Mouse (Mus musculus): ENCODE results near the gene Abracl. TPM values are rescaled to one million over a fixed set of nuclear protein-coding genes. Genes with fewer than 3 reads are reported as not detected.

The Abracl gene
- polyA plus RNA-seq, 1 experiment from 2014 or later, result 62.4 TPM

GRCm38 (mm10) chr10:17966090-17966489 lies 57.0 kb downstream of the Abracl start:
- no peak overlapping the region for H3K27ac ChIP-seq (ENCODE audit: low read depth, low read length)
- no peak overlapping the region for H3K4me3 ChIP-seq (ENCODE audit: low read depth, low read length)
- 88% methylated on average over 4 of the region's 4 CpGs for WGBS
- H3K4me2 ChIP-seq (ENCODE audit: low read depth, low read length), result no peak overlapping the region
- H3K9ac ChIP-seq (replicated peaks; ENCODE audit: low read depth, low read length), result no peak overlapping the region
- no peaks in the 10 kb centered on the region for H3K9me3 ChIP-seq (ENCODE audit: control insufficient read depth, low read length)
- no peaks in the 10 kb centered on the region for H3K36me3 ChIP-seq (ENCODE audit: control insufficient read depth, insufficient read depth, low read length)
- no peak for ATAC-seq (ENCODE audit: low read depth)
- H3K27me3 ChIP-seq (ENCODE audit: control insufficient read depth, insufficient read depth, low read length), result no peaks in the 10 kb centered on the region
- H3K4me1 ChIP-seq (ENCODE audit: control insufficient read depth, insufficient read depth, low read length), result no peaks in the 10 kb centered on the region

Other genes with a start within 250 kb of the Abracl start
- gene Txlnb, start 227.1 kb downstream of the Abracl start, polyA plus RNA-seq (2014; fragmentation: Nextera tagmentation; extraction: Ambion mirVana), result 1.3 and 1.7 TPM in 2 replicates
- gene Heca, start 75.2 kb downstream of the Abracl start, polyA plus RNA-seq (2014; fragmentation: Nextera tagmentation; extraction: Ambion mirVana), result 8.5 and 8.6 TPM in 2 replicates
- gene Reps1, start 32.6 kb upstream of the Abracl start, polyA plus RNA-seq (2014; fragmentation: Nextera tagmentation; extraction: Ambion mirVana), result 24.7 and 27.0 TPM in 2 replicates
- 0.28 and 0.70 TPM in 2 replicates for gene Ect2l, start 187.6 kb upstream of the Abracl start, polyA plus RNA-seq (2014; fragmentation: Nextera tagmentation; extraction: Ambion mirVana)
- gene Ccdc28a, start 211.7 kb upstream of the Abracl start, polyA plus RNA-seq (2014; fragmentation: Nextera tagmentation; extraction: Ambion mirVana), result 6.1 and 7.5 TPM in 2 replicates

Data from neural tube, embryonic 14.5 days (tissue).